Mouse (Mus musculus) forebrain, embryonic 11.5 days (tissue): ENCODE results near the gene Itpr2. TPM values are rescaled to one million over a fixed set of nuclear protein-coding genes. Genes with fewer than 3 reads are reported as not detected.

Experiments
- ATAC-seq: fragments of 200-750 bp; cut with Nextera tagmentation; replicated peaks from 2 replicates; pipeline ENCODE4 v1.8.0; 2017; ENCODE audit warnings: moderate TSS enrichment; ENCODE audit not compliant: low FRiP score
- DNase-seq: peaks from one replicate; pipeline ENCODE4 v3.0.0-alpha.2; 2017; ENCODE audit warnings: low spot score
- H3K27ac ChIP-seq: fragments of 300-500 bp; sonication (generic); 2 replicates; pipeline ENCODE4 v1.5.1; 2014; ENCODE audit warnings: low read depth, low read length
- H3K27me3 ChIP-seq: fragments of 300-500 bp; sonication (generic); 2 replicates; pipeline ENCODE4 v1.6.1; 2014; ENCODE audit warnings: mild to moderate bottlenecking, low read length, mixed read lengths; ENCODE audit not compliant: control insufficient read depth, insufficient read depth
- H3K36me3 ChIP-seq: fragments of 300-500 bp; sonication (generic); 2 replicates; pipeline ENCODE4 v1.6.1; 2014; ENCODE audit warnings: mild to moderate bottlenecking, low read length, moderate library complexity, mixed read lengths; ENCODE audit not compliant: control insufficient read depth, insufficient read depth
- H3K4me1 ChIP-seq: fragments of 300-500 bp; sonication (generic); replicated peaks from 2 replicates; pipeline ENCODE4 v1.6.1; 2014; ENCODE audit warnings: low read length, mixed read lengths; ENCODE audit not compliant: control insufficient read depth, insufficient read depth
- H3K4me2 ChIP-seq: fragments of 300-500 bp; sonication (generic); 2 replicates; pipeline ENCODE4 v1.6.1; 2014; ENCODE audit warnings: low read depth, mild to moderate bottlenecking, low read length, moderate library complexity, mixed read lengths; ENCODE audit not compliant: severe bottlenecking
- H3K4me3 ChIP-seq: fragments of 300-500 bp; sonication (generic); 2 replicates; pipeline ENCODE4 v1.5.1; 2014; ENCODE audit warnings: low read depth, low read length
- H3K9ac ChIP-seq: fragments of 300-500 bp; sonication (generic); 2 replicates; pipeline ENCODE4 v1.6.1; 2014; ENCODE audit warnings: low read length
- H3K9me3 ChIP-seq: fragments of 300-500 bp; sonication (generic); 2 replicates; pipeline ENCODE4 v1.6.1; 2016; ENCODE audit warnings: low read length, mixed read lengths; ENCODE audit not compliant: control insufficient read depth
- WGBS: fragments of 180-500 bp; shearing (Covaris S2); extraction: QIAGEN DNeasy Blood & Tissue Kit; methylation state at CpG from one replicate; pipeline ENCODE4 v1.1.7; 2014; 5-methylcytosine and 5-hydroxymethylcytosine counted together
- polyA plus RNA-seq: library from polyadenylated mRNA; unstranded; fragments of >200 nt; fragmentation: Nextera tagmentation; extraction: Ambion mirVana; gene quantifications from 2 replicates; pipeline ENCODE4 v1.2.1, GENCODE M21; 2014

Gene Itpr2
- polyA plus RNA-seq, 1 experiment from 2014 or later: 5.3 TPM

DNA sequence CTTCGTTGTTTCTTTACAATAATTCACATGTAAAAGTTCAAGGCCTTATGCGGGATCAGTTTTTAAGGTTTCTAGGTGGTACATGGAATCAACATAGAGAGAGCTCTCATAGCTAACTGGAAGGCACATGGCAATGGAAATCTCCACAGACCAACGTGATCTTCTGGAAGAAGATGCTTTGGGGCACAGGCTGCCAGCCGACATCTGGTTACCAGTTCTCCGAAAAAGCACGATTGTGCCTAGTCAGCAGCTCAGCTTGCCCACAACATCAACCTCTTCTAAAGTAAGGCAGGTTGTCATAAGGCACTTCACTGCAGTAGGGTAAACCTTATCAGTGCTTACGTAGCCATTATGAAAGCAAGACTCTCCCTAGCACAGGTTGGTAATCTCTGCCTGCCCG lies 175.4 kb downstream of the Itpr2 start:
- no peak overlapping the region for H3K9ac ChIP-seq
- ATAC-seq: no peak
- H3K9me3 ChIP-seq: no peaks in the 10 kb centered on the region
- no peak overlapping the region for H3K4me3 ChIP-seq
- H3K4me2 ChIP-seq: no peak overlapping the region
- no peak for DNase-seq
- 93% methylated on average over 8 of the region's 8 CpGs for WGBS
- H3K4me1 ChIP-seq: no peaks in the 10 kb centered on the region; the same call in 1 of the 2 replicates
- H3K27me3 ChIP-seq: no peaks in the 10 kb centered on the region
- H3K36me3 ChIP-seq: no peaks in the 10 kb centered on the region
- H3K27ac ChIP-seq: no peak overlapping the region

DNA sequence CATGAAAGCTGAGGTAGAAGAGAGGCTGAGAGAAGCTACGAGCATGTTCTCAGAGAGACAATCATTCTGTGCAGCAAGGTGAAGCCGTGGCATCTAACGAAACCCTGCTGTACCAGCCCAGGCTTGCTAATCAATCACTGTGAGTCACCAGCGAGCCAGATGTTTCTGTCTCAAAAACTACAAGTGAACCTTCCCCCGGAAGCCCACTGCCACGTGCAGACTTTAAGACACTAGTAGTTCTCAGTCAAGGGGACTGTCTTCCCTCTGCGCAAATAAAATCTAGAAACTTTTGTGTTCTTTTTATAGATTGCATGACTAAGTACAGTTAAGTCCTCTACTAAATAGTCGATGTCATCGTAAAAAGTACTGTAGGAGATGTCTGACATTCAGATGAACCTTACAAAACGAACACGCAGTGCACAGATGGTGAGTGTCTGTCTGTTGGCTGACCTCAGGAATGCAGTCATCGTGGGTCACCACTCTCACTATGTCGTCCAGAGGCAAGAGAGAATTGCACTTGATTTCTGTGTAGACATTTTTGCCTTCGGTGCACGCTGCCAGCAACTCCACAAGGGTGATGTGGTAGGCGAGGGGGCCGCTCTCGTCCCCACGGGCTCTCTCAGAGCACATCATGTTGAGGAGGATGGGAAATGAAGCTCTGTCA lies 177.3 kb downstream of the Itpr2 start:
- no peak overlapping the region for H3K4me3 ChIP-seq
- no peaks in the 10 kb centered on the region for H3K9me3 ChIP-seq
- no peaks in the 10 kb centered on the region; the same call in 1 of the 2 replicates for H3K4me1 ChIP-seq
- WGBS: 84% methylated on average over 19 of the region's 19 CpGs
- ATAC-seq: no peak
- no peaks in the 10 kb centered on the region for H3K27me3 ChIP-seq
- no peaks in the 10 kb centered on the region for H3K36me3 ChIP-seq
- no peak overlapping the region for H3K27ac ChIP-seq
- no peak overlapping the region for H3K4me2 ChIP-seq
- no peak for DNase-seq
- no peak overlapping the region for H3K9ac ChIP-seq

DNA sequence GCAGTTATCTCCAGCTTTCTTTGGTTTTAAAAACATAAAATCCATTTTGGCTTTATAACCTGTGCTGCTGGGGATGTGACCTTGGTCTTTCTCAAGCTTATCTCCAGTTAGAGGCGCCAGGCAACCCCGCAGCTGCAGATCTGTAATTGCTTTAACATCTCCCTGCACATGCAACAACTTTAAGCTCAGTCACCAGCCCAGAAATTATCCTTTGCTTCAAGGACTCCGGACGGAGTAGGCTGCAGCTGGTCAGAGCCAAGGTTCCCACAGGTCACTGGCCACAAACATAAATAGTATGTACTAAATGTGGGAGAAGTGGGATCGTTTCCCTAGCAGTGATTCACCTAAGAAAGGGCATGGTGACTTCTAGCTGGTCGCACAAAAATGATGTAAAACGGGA lies 179.5 kb downstream of the Itpr2 start:
- ATAC-seq (no peak), DNase-seq (no peak)
- no peaks in the 10 kb centered on the region for H3K36me3 ChIP-seq
- no peaks in the 10 kb centered on the region; the same call in 1 of the 2 replicates for H3K4me1 ChIP-seq
- no peak overlapping the region for H3K4me3 ChIP-seq
- H3K4me2 ChIP-seq: no peak overlapping the region
- H3K9ac ChIP-seq: no peak overlapping the region
- no peak overlapping the region for H3K27ac ChIP-seq
- WGBS: 81% methylated on average over 7 of the region's 7 CpGs
- no peaks in the 10 kb centered on the region for H3K9me3 ChIP-seq
- H3K27me3 ChIP-seq: no peaks in the 10 kb centered on the region

DNA sequence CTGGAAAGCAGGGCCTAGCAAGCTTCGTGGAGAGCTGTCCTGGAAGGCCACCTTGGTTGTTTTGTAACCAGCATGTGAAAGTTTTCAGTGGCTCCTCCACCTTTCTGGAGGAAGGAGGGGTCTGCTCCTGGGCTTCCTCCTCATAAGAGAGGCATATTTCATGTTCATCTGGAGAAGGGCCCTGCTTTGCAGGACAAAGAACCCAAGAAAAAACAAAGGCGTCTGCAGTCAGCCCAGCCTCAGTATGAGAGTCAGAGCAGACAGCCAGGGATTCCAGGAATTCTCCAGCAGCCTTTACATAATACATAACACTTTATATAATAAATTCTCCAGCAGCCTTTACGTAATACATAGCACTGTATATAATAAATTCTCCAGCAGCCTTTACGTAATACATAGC lies 180.1 kb downstream of the Itpr2 start:
- no peak overlapping the region for H3K4me3 ChIP-seq
- 74% methylated on average over 4 of the region's 4 CpGs for WGBS
- no peaks in the 10 kb centered on the region for H3K9me3 ChIP-seq
- H3K9ac ChIP-seq: no peak overlapping the region
- no peak overlapping the region for H3K27ac ChIP-seq
- H3K36me3 ChIP-seq: no peaks in the 10 kb centered on the region
- ATAC-seq (no peak), DNase-seq (no peak)
- H3K4me2 ChIP-seq: no peak overlapping the region
- H3K27me3 ChIP-seq: no peaks in the 10 kb centered on the region
- no peaks in the 10 kb centered on the region; the same call in 1 of the 2 replicates for H3K4me1 ChIP-seq

DNA sequence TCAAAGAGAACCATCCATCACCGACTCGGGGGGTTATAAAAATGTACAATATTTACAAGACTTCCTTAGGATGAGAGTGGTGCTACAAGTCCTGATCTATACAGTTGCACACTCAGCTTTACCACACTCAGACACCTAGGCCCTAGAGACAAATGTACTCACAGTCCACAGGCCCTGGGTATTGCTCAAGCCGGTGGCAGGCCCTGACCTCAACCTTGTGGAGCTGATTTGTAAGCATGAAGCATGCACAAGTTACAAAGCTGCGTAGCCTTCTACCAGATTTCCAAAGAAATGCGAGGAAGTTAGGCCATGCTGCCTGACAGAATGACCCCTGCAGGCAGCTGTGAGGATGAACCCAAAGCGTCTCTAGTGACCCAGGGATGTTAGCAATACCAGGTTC lies 185.6 kb downstream of the Itpr2 start:
- H3K9me3 ChIP-seq: no peaks in the 10 kb centered on the region
- DNase-seq (no peak), ATAC-seq (no peak)
- no peak overlapping the region for H3K4me2 ChIP-seq
- no peak overlapping the region for H3K9ac ChIP-seq
- H3K4me3 ChIP-seq: no peak overlapping the region
- H3K27me3 ChIP-seq: no peaks in the 10 kb centered on the region
- no peak overlapping the region for H3K27ac ChIP-seq
- no peaks in the 10 kb centered on the region for H3K36me3 ChIP-seq
- WGBS: 92% methylated on average over 6 of the region's 6 CpGs
- H3K4me1 ChIP-seq: no peaks in the 10 kb centered on the region

DNA sequence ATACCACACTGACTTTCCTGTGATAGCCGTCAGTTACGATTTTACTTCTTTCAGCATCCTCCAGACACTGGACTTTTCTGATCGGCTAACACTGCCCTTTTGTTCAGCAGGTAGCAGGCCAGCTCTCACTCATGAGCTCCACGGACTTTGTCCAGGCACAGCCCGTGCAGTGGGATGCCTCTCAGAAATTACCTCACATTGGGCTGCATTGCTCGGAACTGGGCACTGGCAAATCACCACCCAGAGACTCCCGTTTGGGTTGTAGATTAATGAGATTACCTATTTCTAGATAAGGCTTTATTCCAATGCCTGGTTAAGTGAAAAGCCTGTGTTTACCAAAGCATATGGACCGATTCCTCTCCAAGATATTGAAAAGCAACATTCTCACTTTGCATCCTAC lies 186.9 kb downstream of the Itpr2 start:
- Histone ChIP-seq H3K27ac (no peak overlapping the region), H3K27me3 (no peaks in the 10 kb centered on the region), H3K36me3 (no peaks in the 10 kb centered on the region), H3K4me3 (no peak overlapping the region), H3K9me3 (no peaks in the 10 kb centered on the region), H3K4me1 (no peaks in the 10 kb centered on the region), H3K9ac (no peak overlapping the region), H3K4me2 (no peak overlapping the region)
- DNase-seq (no peak), ATAC-seq (no peak)
- WGBS: 92% methylated on average over 8 of the region's 8 CpGs

DNA sequence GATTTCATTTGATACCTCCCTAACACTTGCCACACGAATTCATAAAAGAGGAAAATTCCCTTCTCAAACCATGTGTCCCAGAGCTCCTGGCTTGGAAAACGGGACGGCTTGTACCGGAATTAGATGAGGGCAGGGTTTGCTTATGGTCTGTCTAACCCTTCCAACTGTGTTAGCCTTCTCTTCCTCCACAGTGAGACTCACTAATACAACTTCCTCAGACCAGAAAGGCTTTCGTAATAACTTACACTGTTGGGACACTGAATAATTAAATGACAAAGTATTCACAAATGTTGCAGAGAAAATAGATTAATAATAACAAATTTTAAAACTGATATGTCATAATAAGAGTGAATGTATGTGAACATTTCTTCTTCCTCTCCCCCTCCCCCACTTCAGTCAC lies 187.7 kb downstream of the Itpr2 start:
- no peaks in the 10 kb centered on the region for H3K36me3 ChIP-seq
- no peak overlapping the region for H3K9ac ChIP-seq
- WGBS: 88% methylated on average over 5 of the region's 5 CpGs
- H3K4me1 ChIP-seq: no peaks in the 10 kb centered on the region
- no peak overlapping the region for H3K4me2 ChIP-seq
- no peaks in the 10 kb centered on the region for H3K27me3 ChIP-seq
- H3K4me3 ChIP-seq: no peak overlapping the region
- no peaks in the 10 kb centered on the region for H3K9me3 ChIP-seq
- no peak overlapping the region for H3K27ac ChIP-seq
- DNase-seq (no peak), ATAC-seq (no peak)

DNA sequence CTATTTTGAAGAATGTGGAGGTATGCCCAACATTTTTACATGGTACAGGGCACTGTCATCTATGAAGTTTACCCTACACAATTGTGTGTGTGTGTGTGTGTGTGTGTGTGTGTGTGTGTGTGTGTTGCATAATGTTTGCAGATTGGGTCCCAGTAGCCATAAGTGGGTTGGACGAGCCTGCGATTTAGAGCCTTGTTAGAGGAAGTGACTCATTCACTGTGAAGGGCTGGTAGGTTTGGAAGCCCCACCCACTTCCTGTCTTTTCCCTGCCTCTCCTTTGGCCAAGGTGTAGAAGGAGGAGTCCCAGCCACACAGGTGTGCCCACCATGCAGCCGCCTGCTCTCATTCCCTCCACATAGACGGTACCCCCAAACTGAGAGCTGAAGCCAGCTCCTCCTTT lies 188.6 kb downstream of the Itpr2 start:
- H3K27me3 ChIP-seq: no peaks in the 10 kb centered on the region
- no peak overlapping the region for H3K9ac ChIP-seq
- no peaks in the 10 kb centered on the region for H3K36me3 ChIP-seq
- H3K9me3 ChIP-seq: no peaks in the 10 kb centered on the region
- no peak overlapping the region for H3K4me2 ChIP-seq
- ATAC-seq (no peak), DNase-seq (no peak)
- 94% methylated on average over 4 of the region's 4 CpGs for WGBS
- H3K27ac ChIP-seq: no peak overlapping the region
- no peaks in the 10 kb centered on the region for H3K4me1 ChIP-seq
- H3K4me3 ChIP-seq: no peak overlapping the region

DNA sequence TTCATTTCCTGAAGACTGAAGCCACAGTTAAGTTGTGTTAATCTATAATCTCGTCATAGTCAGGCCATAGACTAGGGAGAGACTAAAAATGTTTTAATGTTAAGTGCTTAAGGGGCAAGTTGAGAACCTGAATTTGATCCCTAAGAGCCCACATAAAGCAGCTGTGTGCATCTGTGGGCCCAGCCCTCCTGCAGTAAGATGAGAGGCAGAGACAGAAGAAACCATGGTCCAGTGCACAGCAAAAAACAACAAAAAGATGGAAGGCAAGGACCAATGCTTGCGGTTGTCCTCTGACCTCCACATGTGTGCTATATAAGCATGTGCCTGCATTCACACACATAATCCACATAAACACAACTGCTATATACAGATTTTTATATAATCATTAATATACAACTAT lies 191.8 kb downstream of the Itpr2 start:
- ATAC-seq (no peak), DNase-seq (no peak)
- Histone ChIP-seq H3K27ac (no peak overlapping the region), H3K4me1 (no peaks in the 10 kb centered on the region), H3K9me3 (no peaks in the 10 kb centered on the region), H3K27me3 (no peaks in the 10 kb centered on the region), H3K4me3 (no peak overlapping the region), H3K4me2 (no peak overlapping the region), H3K36me3 (no peaks in the 10 kb centered on the region), H3K9ac (no peak overlapping the region)
- 81% methylated on average over 2 of the region's 2 CpGs for WGBS
